Mouse (Mus musculus) layer of hippocampus, adult 9-10 months (tissue): ENCODE results near the gene Bpifa5.

ENCODE experiments used
- DNase-seq: peaks from one replicate; pipeline ENCODE4 v3.0.0; 2022; ENCODE audit warnings: low spot score

Gene Bpifa5

GRCm38 (mm10) chr2:154209112-154209511 lies 46.7 kb downstream of the Bpifa5 start:
- DNase-seq = no peak

DNA sequence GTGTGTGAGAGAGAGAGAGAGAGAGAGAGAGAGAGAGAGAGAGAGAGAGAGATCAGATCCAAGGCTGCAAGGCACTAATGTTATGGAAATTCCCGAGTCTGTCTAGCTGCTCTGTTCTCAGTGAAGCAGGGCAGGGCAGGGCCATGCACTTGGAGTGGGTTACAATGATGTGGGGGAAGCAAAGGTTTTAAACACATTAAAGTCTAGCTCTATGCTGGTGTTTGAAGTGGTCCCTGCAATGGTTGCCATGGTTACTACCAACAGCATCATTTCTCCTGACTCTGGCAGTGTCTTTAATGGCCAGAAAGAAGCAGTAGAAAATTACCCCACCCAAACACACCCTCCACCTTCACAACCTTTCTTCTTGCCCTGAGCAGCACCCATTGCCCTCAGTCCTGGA lies 48.7 kb downstream of the Bpifa5 start:
- no peak for DNase-seq

- DNase-seq = peak; percentile 32
Measured at GRCm38 (mm10) chr2:154211881-154212280, 49.5 kb downstream of the Bpifa5 start.

DNA sequence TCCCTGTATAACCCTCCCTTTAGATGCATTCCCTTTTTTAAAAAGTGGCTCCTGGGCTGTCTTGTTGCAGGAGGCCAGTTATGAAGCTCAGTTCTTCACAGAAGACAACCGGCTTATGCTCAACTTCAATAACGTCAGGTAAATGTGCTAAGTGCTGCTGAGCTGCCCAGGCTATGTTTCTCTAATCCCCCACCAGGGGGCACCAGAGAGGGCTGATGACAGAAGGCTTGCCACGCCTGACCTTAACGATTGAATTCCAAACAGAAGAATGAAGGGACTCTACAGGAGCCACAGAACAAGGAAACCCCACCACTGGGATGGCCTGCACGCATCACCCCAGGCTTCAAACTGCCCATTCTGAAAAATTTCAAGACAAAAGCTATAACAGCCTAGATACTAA lies 52.8 kb downstream of the Bpifa5 start:
- DNase-seq = no peak
